Mouse (Mus musculus): Measurements from ENCODE around the gene Lmntd1. TPM values are rescaled to one million over a fixed set of nuclear protein-coding genes. Genes with fewer than 3 reads are reported as not detected.

Lmntd1 gene
- polyA plus RNA-seq, 1 experiment from 2014 or later = 0.29 TPM

DNA sequence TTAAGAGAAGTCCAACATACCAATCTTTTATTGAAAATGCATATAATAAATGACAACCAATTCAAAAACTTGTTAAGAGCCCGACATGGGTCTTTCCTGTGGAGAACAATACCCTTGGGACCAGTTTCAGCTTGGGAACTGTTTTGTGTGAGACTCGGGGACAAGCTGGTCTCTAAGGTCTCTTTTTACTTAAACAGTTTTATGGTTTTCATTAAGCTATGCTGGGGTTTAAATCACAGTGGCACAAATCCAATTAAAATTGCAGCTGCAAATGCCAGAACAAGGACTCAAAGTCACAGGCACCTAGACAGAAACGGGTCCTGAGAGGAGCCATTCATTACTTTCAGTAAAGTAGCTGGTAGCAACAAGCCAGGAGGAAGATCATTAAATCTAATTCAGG, 8.9 kb downstream of the Lmntd1 start:
- Histone ChIP-seq H3K9me3 (ENCODE audit: low read depth, low read length) (no peaks in the 10 kb centered on the region), H3K4me1 (ENCODE audit: insufficient read depth) (no peaks in the 10 kb centered on the region), H3K9ac (no peak overlapping the region), H3K4me2 (no peak overlapping the region), H3K27ac (ENCODE audit: low read depth) (no peak overlapping the region), H3K36me3 (ENCODE audit: insufficient read depth) (no peaks in the 10 kb centered on the region), H3K27me3 (ENCODE audit: insufficient read depth, low read length) (no peaks in the 10 kb centered on the region), H3K4me3 (ENCODE audit: low read depth, low read length) (no peak overlapping the region)
- no peak for TF ChIP-seq CTCF (IDR thresholded peaks at IDR 0.05; ENCODE audit: low read depth)
- no peak for DNase-seq
- 64% methylated on average over 3 of the region's 3 CpGs for WGBS
- no peak for ATAC-seq (ENCODE audit: insufficient read depth)

DNA sequence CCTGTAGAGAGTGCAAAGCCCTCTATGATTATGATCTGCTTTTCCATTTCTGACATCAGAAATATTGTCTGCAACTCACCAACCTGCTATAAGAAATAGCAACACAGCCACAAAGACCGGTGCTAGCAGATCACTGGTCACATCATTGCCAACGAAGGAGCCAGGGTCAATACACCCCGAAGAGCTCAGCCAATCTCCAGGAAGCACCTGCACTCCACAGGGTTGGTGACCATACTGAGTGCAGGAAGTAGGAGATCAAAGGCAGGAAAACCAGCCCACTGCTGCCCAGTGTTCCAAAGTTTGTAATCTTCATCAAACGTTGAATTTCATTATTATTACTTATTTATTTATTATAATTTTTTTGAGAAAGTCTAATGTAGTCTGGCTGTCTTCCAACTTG, 9.5 kb downstream of the Lmntd1 start:
- Histone ChIP-seq H3K27me3 (ENCODE audit: insufficient read depth, low read length) (no peaks in the 10 kb centered on the region), H3K36me3 (ENCODE audit: insufficient read depth) (no peaks in the 10 kb centered on the region), H3K9ac (no peak overlapping the region), H3K4me3 (ENCODE audit: low read depth, low read length) (no peak overlapping the region), H3K9me3 (ENCODE audit: low read depth, low read length) (no peaks in the 10 kb centered on the region), H3K27ac (ENCODE audit: low read depth) (no peak overlapping the region), H3K4me2 (no peak overlapping the region), H3K4me1 (ENCODE audit: insufficient read depth) (no peaks in the 10 kb centered on the region)
- ATAC-seq (ENCODE audit: insufficient read depth) (peak; percentile 63; the same call in 1 of the 2 replicates), DNase-seq (peak; percentile 49)
- no peak for TF ChIP-seq CTCF (IDR thresholded peaks at IDR 0.05; ENCODE audit: low read depth)
- 61% methylated on average over 4 of the region's 4 CpGs for whole genome bisulfite sequencing

GRCm38 (mm10) chr6:145604126-145604525, 10.0 kb downstream of the Lmntd1 start:
- WGBS = 48% methylated on average over 2 of the region's 2 CpGs
- Histone ChIP-seq H3K4me2 (no peak overlapping the region), H3K36me3 (ENCODE audit: insufficient read depth) (no peaks in the 10 kb centered on the region), H3K9ac (no peak overlapping the region), H3K27ac (ENCODE audit: low read depth) (no peak overlapping the region), H3K4me1 (ENCODE audit: insufficient read depth) (no peaks in the 10 kb centered on the region), H3K9me3 (ENCODE audit: low read depth, low read length) (no peaks in the 10 kb centered on the region), H3K4me3 (ENCODE audit: low read depth, low read length) (no peak overlapping the region), H3K27me3 (ENCODE audit: insufficient read depth, low read length) (no peaks in the 10 kb centered on the region)
- TF ChIP-seq CTCF (IDR thresholded peaks at IDR 0.05; ENCODE audit: low read depth) = no peak
- DNase-seq = no peak
- no peak for ATAC-seq (ENCODE audit: insufficient read depth)

DNA sequence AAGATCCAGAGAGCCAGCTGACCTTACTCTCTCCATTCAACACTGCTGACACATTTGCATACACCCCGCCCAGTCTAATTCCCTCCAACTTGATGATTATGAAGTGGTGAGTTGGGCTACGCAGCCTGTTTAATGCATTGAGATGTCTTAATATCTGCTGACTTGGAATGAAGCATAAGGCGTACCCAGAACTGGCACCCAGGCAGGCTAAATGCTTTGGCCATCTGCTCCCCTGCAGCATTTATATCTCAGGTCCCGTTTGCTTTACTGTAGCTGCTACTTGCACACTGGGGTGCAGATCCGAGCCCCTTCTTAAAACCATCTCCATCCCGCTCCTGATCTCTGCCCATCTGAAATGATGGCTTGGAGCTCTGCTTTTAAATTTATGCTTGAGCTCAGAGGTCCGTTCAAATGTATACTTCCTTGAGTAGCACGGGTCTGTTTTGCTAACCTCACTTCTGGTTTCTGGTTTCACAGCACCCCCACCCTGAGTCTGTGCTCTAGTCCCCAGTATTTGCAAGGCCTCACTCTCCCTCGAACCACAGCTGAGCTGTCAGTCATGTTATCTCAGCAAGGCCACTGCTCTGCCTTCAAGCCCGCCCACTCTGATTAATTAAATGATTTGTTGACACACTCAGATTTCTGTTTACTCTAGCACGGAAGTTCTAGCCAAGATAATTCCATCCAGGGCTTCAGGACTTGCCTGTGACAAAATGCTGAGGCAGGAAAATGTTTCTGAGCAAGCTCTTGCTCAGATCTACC, 15.1 kb downstream of the Lmntd1 start:
- peak; percentile 86 for ATAC-seq (ENCODE audit: insufficient read depth)
- Histone ChIP-seq H3K27ac (ENCODE audit: low read depth) (peak overlapping the region; percentile 70), H3K27me3 (ENCODE audit: insufficient read depth, low read length) (no peaks in the 10 kb centered on the region), H3K4me2 (no peak overlapping the region), H3K36me3 (ENCODE audit: insufficient read depth) (no peaks in the 10 kb centered on the region), H3K4me1 (ENCODE audit: insufficient read depth) (peaks cover 17% of the 10 kb centered on the region), H3K9ac (no peak overlapping the region), H3K4me3 (ENCODE audit: low read depth, low read length) (no peak overlapping the region), H3K9me3 (ENCODE audit: low read depth, low read length) (no peaks in the 10 kb centered on the region)
- TF ChIP-seq CTCF (IDR thresholded peaks at IDR 0.05; ENCODE audit: low read depth) = no peak
- peak; percentile 87 for DNase-seq
- 26% methylated on average over 11 of the region's 11 CpGs for WGBS

GRCm38 (mm10) chr6:145595905-145596304, 18.2 kb downstream of the Lmntd1 start:
- ATAC-seq (ENCODE audit: insufficient read depth) = no peak
- DNase-seq = no peak
- Histone ChIP-seq H3K4me1 (ENCODE audit: insufficient read depth) (peaks cover 30% of the 10 kb centered on the region), H3K36me3 (ENCODE audit: insufficient read depth) (no peaks in the 10 kb centered on the region), H3K9me3 (ENCODE audit: low read depth, low read length) (no peaks in the 10 kb centered on the region), H3K4me3 (ENCODE audit: low read depth, low read length) (no peak overlapping the region), H3K9ac (no peak overlapping the region), H3K27ac (ENCODE audit: low read depth) (peak overlapping the region; percentile 64; the same call in 1 of the 2 replicates), H3K4me2 (no peak overlapping the region), H3K27me3 (ENCODE audit: insufficient read depth, low read length) (no peaks in the 10 kb centered on the region)
- TF ChIP-seq CTCF (IDR thresholded peaks at IDR 0.05; ENCODE audit: low read depth) = no peak
- WGBS = 40% methylated on average over 4 of the region's 4 CpGs

- peak; percentile 37 for DNase-seq
- no peak overlapping the region for H3K4me2 ChIP-seq
- no peaks in the 10 kb centered on the region for H3K36me3 ChIP-seq (ENCODE audit: insufficient read depth)
- 45% methylated on average over 7 of the region's 7 CpGs for WGBS
- peaks cover 33% of the 10 kb centered on the region for H3K4me1 ChIP-seq (ENCODE audit: insufficient read depth)
- no peaks in the 10 kb centered on the region for H3K27me3 ChIP-seq (ENCODE audit: insufficient read depth, low read length)
- peak overlapping the region; percentile 50; the same call in 1 of the 2 replicates for H3K27ac ChIP-seq (ENCODE audit: low read depth)
- H3K9me3 ChIP-seq (ENCODE audit: low read depth, low read length) = no peaks in the 10 kb centered on the region
- H3K9ac ChIP-seq = no peak overlapping the region
- no peak overlapping the region for H3K4me3 ChIP-seq (ENCODE audit: low read depth, low read length)
- TF ChIP-seq CTCF (IDR thresholded peaks at IDR 0.05; ENCODE audit: low read depth) = no peak
- ATAC-seq (ENCODE audit: insufficient read depth) = no peak
These were observed 20.1 kb downstream of the Lmntd1 start for GRCm38 (mm10) chr6:145593991-145594390.

GRCm38 (mm10) chr6:145592531-145592998, 21.6 kb downstream of the Lmntd1 start:
- peak; percentile 72 for ATAC-seq (ENCODE audit: insufficient read depth)
- no peak overlapping the region for H3K4me2 ChIP-seq
- 35% methylated on average over 8 of the region's 8 CpGs for WGBS

More at GRCm38 (mm10) chr6:145592531-145592998, 21.6 kb downstream of the Lmntd1 start:
- Histone ChIP-seq H3K9ac (no peak overlapping the region), H3K36me3 (ENCODE audit: insufficient read depth) (no peaks in the 10 kb centered on the region), H3K9me3 (ENCODE audit: low read depth, low read length) (no peaks in the 10 kb centered on the region), H3K4me3 (ENCODE audit: low read depth, low read length) (no peak overlapping the region), H3K27ac (ENCODE audit: low read depth) (peak overlapping the region; percentile 72), H3K27me3 (ENCODE audit: insufficient read depth, low read length) (no peaks in the 10 kb centered on the region), H3K4me1 (ENCODE audit: insufficient read depth) (peaks cover 27% of the 10 kb centered on the region)
- peak; percentile 92 for DNase-seq
- TF ChIP-seq CTCF (IDR thresholded peaks at IDR 0.05; ENCODE audit: low read depth) = no peak

Measured in lung, embryonic 14.5 days (tissue).